Mouse (Mus musculus): ENCODE measurements around the gene Gpha2. TPM values are rescaled to one million over a fixed set of nuclear protein-coding genes. Genes with fewer than 3 reads are reported as not detected.

Gene Gpha2
- polyA plus RNA-seq, 1 experiment from 2014 or later, result 0.41 TPM

- Histone ChIP-seq H3K4me2 (replicated peaks) (no peak overlapping the region), H3K27ac (peak overlapping the region; percentile 28; the same call in 1 of the 2 replicates), H3K4me3 (replicated peaks) (no peak overlapping the region), H3K9me3 (no peaks in the 10 kb centered on the region), H3K4me1 (replicated peaks) (peaks cover 25% of the 10 kb centered on the region), H3K9ac (no peak overlapping the region), H3K27me3 (replicated peaks) (no peaks in the 10 kb centered on the region), H3K36me3 (no peaks in the 10 kb centered on the region)
- ATAC-seq, result peak; percentile 18; the same call in 1 of the 2 replicates
- 16% methylated on average over 8 of the region's 8 CpGs for WGBS
Measured at GRCm38 (mm10) chr19:6268170-6268528, 42.0 kb downstream of the Gpha2 start.

GRCm38 (mm10) chr19:6268670-6269132, 42.5 kb downstream of the Gpha2 start:
- no peaks in the 10 kb centered on the region for H3K36me3 ChIP-seq
- H3K9me3 ChIP-seq, result no peaks in the 10 kb centered on the region
- ATAC-seq, result no peak
- no peak overlapping the region for H3K9ac ChIP-seq
- no peak overlapping the region for H3K4me3 ChIP-seq (replicated peaks)
- H3K4me2 ChIP-seq (replicated peaks), result no peak overlapping the region
- peaks cover 25% of the 10 kb centered on the region for H3K4me1 ChIP-seq (replicated peaks)
- H3K27ac ChIP-seq, result no peak overlapping the region
- WGBS, result 77% methylated on average over 7 of the region's 7 CpGs
- H3K27me3 ChIP-seq (replicated peaks), result no peaks in the 10 kb centered on the region

GRCm38 (mm10) chr19:6269798-6270475, 43.8 kb downstream of the Gpha2 start:
- Histone ChIP-seq H3K4me1 (replicated peaks) (peaks cover 25% of the 10 kb centered on the region), H3K9ac (no peak overlapping the region), H3K9me3 (no peaks in the 10 kb centered on the region), H3K4me2 (replicated peaks) (no peak overlapping the region), H3K27me3 (replicated peaks) (no peaks in the 10 kb centered on the region), H3K27ac (peak overlapping the region; percentile 81), H3K4me3 (replicated peaks) (no peak overlapping the region), H3K36me3 (no peaks in the 10 kb centered on the region)
- no peak for ATAC-seq
- WGBS, result 72% methylated on average over 8 of the region's 8 CpGs

GRCm38 (mm10) chr19:6270661-6271060, 44.5 kb downstream of the Gpha2 start:
- 0 out of 2 replicates have a peak overlapping the region, but pooled peaks have one; percentile 9 for H3K4me2 ChIP-seq (replicated peaks)
- no peaks in the 10 kb centered on the region for H3K36me3 ChIP-seq
- peak overlapping the region; percentile 26; the same call in 1 of the 2 replicates for H3K9ac ChIP-seq
- no peak overlapping the region for H3K4me3 ChIP-seq (replicated peaks)
- 0 out of 2 replicates have a peak, but pooled peaks have one; percentile 2 for ATAC-seq
- H3K27ac ChIP-seq, result peak overlapping the region; percentile 81; the same call in 1 of the 2 replicates
- H3K9me3 ChIP-seq, result no peaks in the 10 kb centered on the region
- H3K4me1 ChIP-seq (replicated peaks), result peaks cover 29% of the 10 kb centered on the region
- 45% methylated on average over 9 of the region's 9 CpGs for WGBS
- H3K27me3 ChIP-seq (replicated peaks), result no peaks in the 10 kb centered on the region

GRCm38 (mm10) chr19:6271206-6271605, 45.0 kb downstream of the Gpha2 start:
- Histone ChIP-seq H3K4me1 (replicated peaks) (peaks cover 31% of the 10 kb centered on the region), H3K27me3 (replicated peaks) (no peaks in the 10 kb centered on the region), H3K4me3 (replicated peaks) (no peak overlapping the region), H3K4me2 (replicated peaks) (0 out of 2 replicates have a peak overlapping the region, but pooled peaks have one; percentile 9), H3K9ac (peak overlapping the region; percentile 26; the same call in 1 of the 2 replicates), H3K36me3 (no peaks in the 10 kb centered on the region), H3K27ac (peak overlapping the region; percentile 81), H3K9me3 (no peaks in the 10 kb centered on the region)
- WGBS, result 24% methylated on average over 8 of the region's 8 CpGs
- no peak for ATAC-seq

GRCm38 (mm10) chr19:6272053-6272452, 45.9 kb downstream of the Gpha2 start:
- H3K27me3 ChIP-seq (replicated peaks), result no peaks in the 10 kb centered on the region
- no peak overlapping the region for H3K4me3 ChIP-seq (replicated peaks)
- H3K4me1 ChIP-seq (replicated peaks), result peaks cover 31% of the 10 kb centered on the region
- no peak overlapping the region for H3K4me2 ChIP-seq (replicated peaks)
- no peaks in the 10 kb centered on the region for H3K36me3 ChIP-seq
- 57% methylated on average over 7 of the region's 7 CpGs for WGBS
- peak overlapping the region; percentile 81 for H3K27ac ChIP-seq
- no peak overlapping the region for H3K9ac ChIP-seq
- no peaks in the 10 kb centered on the region for H3K9me3 ChIP-seq
- ATAC-seq, result peak; percentile 32

GRCm38 (mm10) chr19:6272738-6273137, 46.6 kb downstream of the Gpha2 start:
- no peak overlapping the region for H3K4me2 ChIP-seq (replicated peaks)
- peaks cover 32% of the 10 kb centered on the region for H3K4me1 ChIP-seq (replicated peaks)
- no peaks in the 10 kb centered on the region for H3K9me3 ChIP-seq
- whole genome bisulfite sequencing, result 74% methylated on average over 4 of the region's 4 CpGs
- H3K4me3 ChIP-seq (replicated peaks), result no peak overlapping the region
- no peak overlapping the region for H3K9ac ChIP-seq
- no peak for ATAC-seq
- peak overlapping the region; percentile 57 for H3K27ac ChIP-seq
- H3K27me3 ChIP-seq (replicated peaks), result no peaks in the 10 kb centered on the region
- H3K36me3 ChIP-seq, result no peaks in the 10 kb centered on the region

- Histone ChIP-seq H3K27me3 (replicated peaks) (no peaks in the 10 kb centered on the region), H3K4me1 (replicated peaks) (peaks cover 37% of the 10 kb centered on the region), H3K27ac (no peak overlapping the region), H3K4me2 (replicated peaks) (no peak overlapping the region), H3K9me3 (no peaks in the 10 kb centered on the region), H3K9ac (no peak overlapping the region), H3K36me3 (no peaks in the 10 kb centered on the region), H3K4me3 (replicated peaks) (no peak overlapping the region)
- 68% methylated on average over 4 of the region's 4 CpGs for WGBS
- ATAC-seq, result no peak
Measured at GRCm38 (mm10) chr19:6273592-6273991, 47.4 kb downstream of the Gpha2 start.

- no peak overlapping the region for H3K4me2 ChIP-seq (replicated peaks)
- no peak overlapping the region for H3K9ac ChIP-seq
- no peak overlapping the region for H3K27ac ChIP-seq
- H3K36me3 ChIP-seq, result no peaks in the 10 kb centered on the region
- WGBS, result 85% methylated on average over 13 of the region's 13 CpGs
- no peaks in the 10 kb centered on the region for H3K9me3 ChIP-seq
- H3K4me3 ChIP-seq (replicated peaks), result no peak overlapping the region
- H3K4me1 ChIP-seq (replicated peaks), result peaks cover 42% of the 10 kb centered on the region
- H3K27me3 ChIP-seq (replicated peaks), result no peaks in the 10 kb centered on the region
- ATAC-seq, result no peak
Measured at GRCm38 (mm10) chr19:6273998-6274608, 47.9 kb downstream of the Gpha2 start.

- Histone ChIP-seq H3K4me3 (replicated peaks) (peak overlapping the region; percentile 74), H3K9me3 (no peaks in the 10 kb centered on the region), H3K4me1 (replicated peaks) (peaks cover 50% of the 10 kb centered on the region), H3K27me3 (replicated peaks) (no peaks in the 10 kb centered on the region), H3K9ac (peak overlapping the region; percentile 50), H3K36me3 (no peaks in the 10 kb centered on the region), H3K4me2 (replicated peaks) (peak overlapping the region; percentile 80), H3K27ac (peak overlapping the region; percentile 66)
- WGBS, result 6% methylated on average over 15 of the region's 15 CpGs
- no peak for ATAC-seq
Measured at GRCm38 (mm10) chr19:6275740-6276389, 49.7 kb downstream of the Gpha2 start.

- WGBS, result under 1% methylated on average over 105 of the region's 106 CpGs
- peaks cover 45% of the 10 kb centered on the region for H3K4me1 ChIP-seq (replicated peaks)
- peaks cover 5% of the 10 kb centered on the region; the same call in 1 of the 2 replicates for H3K36me3 ChIP-seq
- ATAC-seq, result peak; percentile 93
- no peaks in the 10 kb centered on the region for H3K27me3 ChIP-seq (replicated peaks)
- H3K9me3 ChIP-seq, result no peaks in the 10 kb centered on the region
- H3K27ac ChIP-seq, result peak within 1 kb of the TSS; percentile 76
- H3K4me3 ChIP-seq (replicated peaks), result peak within 1 kb of the TSS; percentile 74
- H3K4me2 ChIP-seq (replicated peaks), result peak within 1 kb of the TSS; percentile 80
- peak within 1 kb of the TSS; percentile 78 for H3K9ac ChIP-seq
Measured at GRCm38 (mm10) chr19:6276426-6277421, 50.5 kb downstream of the Gpha2 start, which contains the start of gene Ehd1. Gene Ehd1 (plus strand): TSS chr19:6276725.

Measured in intestine, embryonic 15.5 days (tissue).